Mouse (Mus musculus) heart, embryonic 13.5 days (tissue): ENCODE measurements around the gene Spen. TPM values are rescaled to one million over a fixed set of nuclear protein-coding genes. Genes with fewer than 3 reads are reported as not detected.
A peak's percentile ranks its signal among the peaks of the same experiment; 100 is the strongest.

Source experiments
- ATAC-seq: fragments of 200-750 bp; cut with Nextera tagmentation; 2 replicates; pipeline ENCODE4 v1.8.0; 2017; ENCODE audit warnings: moderate TSS enrichment; ENCODE audit not compliant: insufficient number of reproducible peaks, low FRiP score, low TSS enrichment; ENCODE audit errors: extremely low read depth
- H3K27ac ChIP-seq: fragments of 300-500 bp; sonication (generic); replicated peaks from 2 replicates; pipeline ENCODE4 v1.5.1; 2015; ENCODE audit warnings: moderate library complexity, mild to moderate bottlenecking, inconsistent platforms
- H3K27me3 ChIP-seq: fragments of 300-500 bp; sonication (generic); replicated peaks from 2 replicates; pipeline ENCODE4 v1.6.1; 2015; ENCODE audit warnings: mild to moderate bottlenecking, inconsistent platforms
- H3K36me3 ChIP-seq: fragments of 300-500 bp; sonication (generic); 2 replicates; pipeline ENCODE4 v1.6.1; 2015; ENCODE audit warnings: mild to moderate bottlenecking, inconsistent platforms
- H3K4me1 ChIP-seq: fragments of 300-500 bp; sonication (generic); 2 replicates; pipeline ENCODE4 v1.6.1; 2015; ENCODE audit warnings: inconsistent platforms
- H3K4me2 ChIP-seq: fragments of 300-500 bp; sonication (generic); 2 replicates; pipeline ENCODE4 v1.6.1; 2015; ENCODE audit warnings: inconsistent platforms, mild to moderate bottlenecking, moderate library complexity
- H3K4me3 ChIP-seq: fragments of 300-500 bp; sonication (generic); 2 replicates; pipeline ENCODE4 v1.5.1; 2015; ENCODE audit warnings: moderate library complexity, mild to moderate bottlenecking, inconsistent platforms
- H3K9ac ChIP-seq: fragments of 300-500 bp; sonication (generic); 2 replicates; pipeline ENCODE4 v1.6.1; 2015; ENCODE audit warnings: inconsistent platforms, mild to moderate bottlenecking, moderate library complexity
- H3K9me3 ChIP-seq: fragments of 300-500 bp; sonication (generic); 2 replicates; pipeline ENCODE4 v1.6.1; 2016; ENCODE audit warnings: inconsistent platforms
- WGBS: fragments of 180-500 bp; shearing (Covaris S2); methylation state at CpG from one replicate; pipeline ENCODE4 v1.1.7; 2015; ENCODE audit warnings: mixed read lengths; 5-methylcytosine and 5-hydroxymethylcytosine counted together
- polyA plus RNA-seq: library from polyadenylated mRNA; unstranded; fragments of >200 nt; fragmentation: Nextera tagmentation; extraction: Ambion mirVana; gene quantifications from 2 replicates; pipeline ENCODE4 v1.2.1, GENCODE M21; 2015

Spen gene
- polyA plus RNA-seq, 1 experiment from 2014 or later = 6.6 TPM

- no peak for ATAC-seq
- peak overlapping the region; percentile 98 for H3K27ac ChIP-seq
- H3K9ac ChIP-seq = peak overlapping the region; percentile 99
- 0 out of 2 replicates have a peak, but pooled peaks cover under 1% of the 10 kb centered on the region for H3K27me3 ChIP-seq
- H3K4me1 ChIP-seq = peaks cover 43% of the 10 kb centered on the region
- H3K4me3 ChIP-seq = 0 out of 2 replicates have a peak overlapping the region, but pooled peaks have one; percentile 81
- peaks cover 16% of the 10 kb centered on the region for H3K36me3 ChIP-seq
- peak overlapping the region; percentile 90 for H3K4me2 ChIP-seq
- H3K9me3 ChIP-seq = no peaks in the 10 kb centered on the region
- 49% methylated on average over 27 of the region's 27 CpGs for WGBS
These were observed 118.8 kb downstream of the Spen start for GRCm38 (mm10) chr4:141419398-141420191.

Other genes starting within 250 kb of the Spen start
- 4.0 and 4.3 TPM in 2 replicates for gene Epha2, start 237.4 kb downstream of the Spen start, polyA plus RNA-seq
- 1.2 TPM in 2 replicates for gene Fam131c, start 170.4 kb downstream of the Spen start, polyA plus RNA-seq
- 0.10 TPM in 1 of 2 replicates, not detected in the other for gene Clcnka, start 139.9 kb downstream of the Spen start, polyA plus RNA-seq
- gene Clcnkb, start 122.6 kb downstream of the Spen start, polyA plus RNA-seq = 0.79 and 0.99 TPM in 2 replicates
- gene Hspb7, start 117.8 kb downstream of the Spen start, polyA plus RNA-seq = 183 and 184 TPM in 2 replicates
- gene Srarp, start 102.5 kb downstream of the Spen start, polyA plus RNA-seq = not detected in 2 replicates
- gene Zbtb17, start 93.9 kb downstream of the Spen start, polyA plus RNA-seq = 23.3 and 23.4 TPM in 2 replicates
- 55.3 and 55.9 TPM in 2 replicates for gene Fblim1, start 67.5 kb upstream of the Spen start, polyA plus RNA-seq
- gene Tmem82, start 80.0 kb upstream of the Spen start, polyA plus RNA-seq = 0.44 and 0.62 TPM in 2 replicates
- gene Slc25a34, start 85.2 kb upstream of the Spen start, polyA plus RNA-seq = 0.37 and 0.49 TPM in 2 replicates
- 4.9 and 5.1 TPM in 2 replicates for gene Plekhm2, start 126.3 kb upstream of the Spen start, polyA plus RNA-seq
- 0.43 and 0.96 TPM in 2 replicates for gene Rsc1a1, start 147.0 kb upstream of the Spen start, polyA plus RNA-seq
- gene Ddi2, start 184.8 kb upstream of the Spen start, polyA plus RNA-seq = 13.2 and 15.6 TPM in 2 replicates
- 1.0 and 1.9 TPM in 2 replicates for gene Agmat, start 208.1 kb upstream of the Spen start, polyA plus RNA-seq